Mouse (Mus musculus): ENCODE results near the gene Dnah2.

Dnah2 gene

DNA sequence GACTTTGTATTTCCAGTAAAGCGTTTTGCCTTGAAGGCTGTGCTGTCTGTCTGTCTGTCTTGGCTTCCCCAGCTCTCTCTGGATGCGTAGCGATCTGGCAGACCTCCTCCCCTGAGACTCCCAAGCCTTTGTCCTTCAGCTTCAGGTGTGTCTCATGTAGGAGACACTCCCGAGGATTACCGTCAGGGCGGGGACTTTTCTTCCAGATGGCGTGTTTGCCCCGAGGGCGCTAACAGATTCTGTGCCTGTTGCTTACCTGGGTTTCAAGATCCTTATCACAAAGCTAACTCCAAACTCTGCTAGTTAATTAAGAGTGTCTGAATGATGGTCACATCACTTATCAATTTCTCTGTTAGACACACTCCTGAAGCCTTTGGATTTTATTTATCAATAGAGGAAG is 79.6 kb downstream of the Dnah2 start:
- DNase-seq (ENCODE audit: low spot score in 2 of 2): no peak

DNA sequence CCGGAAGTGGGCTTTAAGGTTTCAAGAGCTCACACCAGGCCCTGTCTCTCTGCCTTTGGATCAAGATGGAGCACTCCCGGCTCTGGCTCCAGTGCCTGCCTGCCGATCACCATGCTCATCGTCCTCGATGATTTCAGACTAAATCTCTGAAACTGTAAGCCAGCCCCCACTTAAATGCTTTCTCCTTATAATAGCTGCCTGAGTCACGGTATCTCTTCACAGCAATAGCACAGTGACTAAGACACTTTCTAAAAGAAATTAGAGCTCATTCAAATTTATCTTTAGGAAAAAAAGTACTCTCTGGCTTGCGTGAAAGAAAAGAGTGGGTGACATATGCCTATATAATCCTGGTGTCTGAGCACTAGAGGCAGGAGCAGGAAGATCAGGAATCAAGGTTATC is 84.9 kb downstream of the Dnah2 start:
- DNase-seq (ENCODE audit: low spot score in 2 of 2): peak in 1 of 2 experiments; percentile 30

DNA sequence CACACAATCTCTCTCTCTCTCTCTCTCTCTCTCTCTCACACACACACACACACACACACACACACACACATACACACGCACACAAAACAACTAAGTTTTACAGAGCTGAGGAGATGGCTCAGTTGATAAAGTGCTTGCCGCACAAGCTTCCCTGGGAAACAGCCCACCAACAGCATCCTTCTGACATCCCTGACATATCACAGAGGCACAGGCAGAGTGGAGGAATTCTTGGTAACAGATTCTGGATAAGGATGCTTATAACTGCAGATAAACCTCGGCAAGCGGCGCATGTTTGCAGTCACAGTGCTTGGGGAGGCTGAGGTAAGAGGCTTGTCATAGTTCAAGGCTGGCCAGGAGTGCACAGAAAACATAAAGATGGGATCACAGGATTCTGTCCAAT is 87.3 kb downstream of the Dnah2 start:
- no peak for DNase-seq (ENCODE audit: low spot score in 2 of 2)

DNA sequence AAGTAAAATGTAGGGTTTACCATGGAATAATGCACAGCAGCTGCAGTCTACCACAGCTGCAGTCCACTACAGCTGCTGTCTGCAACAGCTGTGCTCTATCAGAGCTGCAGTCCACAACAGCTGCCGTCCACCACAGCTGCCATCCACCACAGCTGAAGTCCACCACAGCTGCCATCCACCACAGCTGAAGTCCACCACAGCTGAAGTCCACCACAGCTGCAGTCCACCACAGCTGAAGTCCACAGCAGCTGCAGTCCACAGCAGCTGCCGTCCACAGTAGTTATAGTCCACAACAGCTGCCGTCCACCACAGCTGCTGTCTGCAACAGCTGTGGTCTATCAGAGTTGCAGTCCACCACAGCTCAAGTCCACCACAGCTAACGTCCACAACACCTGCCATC is 89.0 kb downstream of the Dnah2 start:
- no peak for DNase-seq (ENCODE audit: low spot score in 2 of 2)

DNA sequence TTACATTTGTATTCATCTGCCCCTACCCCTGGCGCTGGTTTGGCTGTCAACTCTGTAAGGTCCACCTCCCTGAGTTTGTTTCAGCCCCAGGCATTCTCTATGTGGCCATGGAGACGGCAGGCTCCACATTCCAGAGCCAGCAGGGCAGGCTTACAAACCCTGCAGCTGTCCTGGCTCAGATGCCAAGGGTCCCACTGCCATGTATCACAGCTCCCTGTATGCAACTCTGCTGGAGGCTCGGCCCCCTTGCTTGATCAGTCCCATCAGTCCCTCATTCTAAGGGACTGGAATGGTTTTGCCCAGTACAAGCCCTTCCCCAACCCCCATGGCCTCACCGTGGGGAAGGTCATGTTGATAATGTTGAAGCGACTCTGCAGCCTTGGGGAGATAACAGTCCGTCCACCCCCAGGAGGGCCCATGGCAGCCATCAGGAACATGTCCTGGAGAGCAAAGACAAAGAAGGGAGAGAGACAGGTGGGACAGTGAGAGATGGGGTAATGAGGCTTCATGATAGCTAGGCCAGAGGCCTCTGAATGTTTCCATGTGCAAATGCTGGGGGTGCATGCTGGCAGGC is 91.8 kb downstream of the Dnah2 start:
- no peak for DNase-seq (ENCODE audit: low spot score in 2 of 2)

DNA sequence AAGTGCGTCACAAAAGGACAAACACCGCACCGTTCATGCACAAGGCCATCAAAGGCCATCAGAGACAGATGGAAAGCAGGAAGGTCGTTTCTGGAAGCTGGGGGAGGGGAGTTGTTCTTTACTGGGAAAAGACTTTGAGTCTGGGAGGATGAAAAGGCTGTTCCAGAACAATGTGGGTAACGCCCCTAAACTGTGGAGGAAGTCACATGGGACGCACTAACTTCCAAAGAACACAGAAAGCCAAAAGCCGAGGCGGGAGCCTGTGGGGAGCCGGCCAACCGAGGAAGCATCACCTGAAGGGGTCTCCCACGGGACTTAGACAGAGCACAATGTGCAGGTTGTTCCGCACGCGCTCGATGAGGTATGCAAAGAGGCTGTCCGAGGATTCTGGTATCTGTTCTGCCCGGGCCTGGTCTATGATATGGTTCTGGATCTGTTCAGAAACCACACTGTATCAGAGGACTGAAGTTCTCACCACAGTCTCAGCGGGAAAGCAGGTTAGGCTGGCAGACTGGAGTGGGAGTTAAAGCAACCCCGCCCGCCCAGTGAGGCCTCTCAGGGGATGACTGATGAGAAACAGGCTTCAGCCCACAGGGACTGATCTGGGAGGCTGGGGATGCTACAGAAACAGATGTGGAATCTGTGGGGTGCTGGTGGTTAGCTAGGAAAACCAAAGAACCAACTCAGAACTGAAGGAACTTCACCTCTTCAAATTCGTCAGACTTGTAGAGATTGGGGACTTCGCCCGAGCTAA is 96.6 kb downstream of the Dnah2 start:
- DNase-seq (ENCODE audit: low spot score in 2 of 2): no peak

DNA sequence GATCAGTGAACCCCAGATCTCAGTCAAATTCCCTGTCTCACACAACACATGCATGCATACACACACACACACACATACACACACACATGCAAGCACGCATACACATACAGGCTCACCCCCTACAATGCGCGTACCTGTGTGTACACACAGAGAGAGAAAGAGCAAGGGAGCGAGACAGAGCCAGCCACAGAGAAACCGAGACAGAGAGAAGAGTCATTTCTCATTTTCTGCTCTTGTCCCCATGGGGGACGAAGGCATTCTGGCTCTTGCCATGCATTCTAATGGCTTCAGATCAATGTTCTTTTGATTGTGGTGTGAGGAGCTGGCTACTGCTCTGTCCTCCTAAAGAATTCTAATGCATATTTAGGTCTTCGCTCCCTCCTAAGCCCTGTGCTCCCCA is 101.6 kb downstream of the Dnah2 start:
- no peak for DNase-seq (ENCODE audit: low spot score in 2 of 2)

DNA sequence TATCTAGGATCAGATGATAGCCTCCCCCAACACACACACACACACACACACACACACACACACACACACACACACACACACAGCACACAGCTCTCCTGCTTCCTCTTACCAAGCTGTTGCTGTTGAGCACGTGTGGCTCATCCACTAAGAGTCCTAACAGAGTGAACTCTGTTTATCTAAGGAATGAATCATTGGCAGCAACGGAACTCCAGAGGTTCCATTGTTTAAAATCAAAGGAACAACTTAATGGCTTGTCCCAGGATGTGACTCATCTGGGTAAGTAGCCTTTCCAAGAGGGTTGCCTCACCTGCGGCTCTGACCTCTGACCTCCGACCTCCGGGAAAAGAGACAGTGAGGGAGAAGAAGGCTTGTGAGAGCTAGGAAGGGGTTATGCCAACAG is 105.6 kb downstream of the Dnah2 start:
- no peak for DNase-seq (ENCODE audit: low spot score in 2 of 2)

DNA sequence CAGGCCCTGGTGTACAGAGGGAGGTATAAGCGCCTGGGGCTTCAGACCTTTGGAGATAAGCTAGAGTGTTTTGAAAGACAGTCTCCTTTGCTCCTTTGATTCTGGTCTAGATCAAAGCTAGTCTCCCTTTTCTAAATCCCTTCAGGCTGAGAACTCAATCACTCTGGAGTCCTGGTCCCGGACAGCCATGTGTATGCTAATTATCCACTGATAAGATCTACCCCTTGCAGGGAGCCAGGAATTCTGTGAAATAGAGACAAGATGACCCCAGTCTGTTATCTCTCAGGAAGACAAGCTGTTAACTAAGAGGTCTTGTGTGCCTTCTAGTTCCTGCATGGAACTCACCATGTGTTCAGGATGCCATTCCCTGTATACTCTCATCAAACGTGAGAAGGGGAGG is 111.6 kb downstream of the Dnah2 start:
- no peak for DNase-seq (ENCODE audit: low spot score in 2 of 2)

DNA sequence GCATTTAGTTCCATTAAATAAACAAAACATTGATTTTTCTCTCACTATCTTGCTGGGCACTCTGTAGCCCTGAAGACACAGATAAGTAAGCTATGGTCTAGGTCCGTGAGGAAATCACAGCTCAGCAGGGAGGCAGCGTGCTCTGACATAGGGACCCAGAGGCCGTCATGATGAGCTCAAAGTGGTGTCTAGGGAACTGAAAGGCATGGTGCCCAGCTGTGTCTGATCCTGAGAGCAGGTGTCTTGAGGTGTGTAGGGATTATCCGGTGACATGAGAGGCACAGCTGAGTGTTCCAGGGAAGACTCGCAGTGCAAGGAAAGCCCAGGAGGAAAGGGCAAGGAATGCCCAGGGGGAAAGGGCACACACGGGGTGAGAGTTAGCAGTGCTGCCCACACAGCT is 115.7 kb downstream of the Dnah2 start:
- no peak for DNase-seq (ENCODE audit: low spot score in 2 of 2)

DNA sequence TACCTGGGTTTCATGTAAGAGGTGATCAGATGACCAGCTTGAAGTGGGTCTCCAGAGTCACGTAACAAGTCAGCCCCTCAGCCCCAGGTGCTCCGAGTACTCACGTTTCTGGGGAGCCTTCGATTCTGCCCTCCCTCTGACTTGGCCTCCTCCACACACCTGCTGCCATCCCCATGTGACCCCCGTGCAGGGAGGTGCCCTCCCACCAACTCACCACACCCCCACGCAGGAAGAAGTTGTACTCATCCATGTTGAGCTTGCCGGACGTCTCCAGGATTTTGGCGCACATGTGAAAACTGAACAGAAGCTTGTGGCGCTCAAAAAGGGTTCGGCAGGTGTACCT is 116.3 kb downstream of the Dnah2 start:
- no peak for DNase-seq (ENCODE audit: low spot score in 2 of 2)

DNA sequence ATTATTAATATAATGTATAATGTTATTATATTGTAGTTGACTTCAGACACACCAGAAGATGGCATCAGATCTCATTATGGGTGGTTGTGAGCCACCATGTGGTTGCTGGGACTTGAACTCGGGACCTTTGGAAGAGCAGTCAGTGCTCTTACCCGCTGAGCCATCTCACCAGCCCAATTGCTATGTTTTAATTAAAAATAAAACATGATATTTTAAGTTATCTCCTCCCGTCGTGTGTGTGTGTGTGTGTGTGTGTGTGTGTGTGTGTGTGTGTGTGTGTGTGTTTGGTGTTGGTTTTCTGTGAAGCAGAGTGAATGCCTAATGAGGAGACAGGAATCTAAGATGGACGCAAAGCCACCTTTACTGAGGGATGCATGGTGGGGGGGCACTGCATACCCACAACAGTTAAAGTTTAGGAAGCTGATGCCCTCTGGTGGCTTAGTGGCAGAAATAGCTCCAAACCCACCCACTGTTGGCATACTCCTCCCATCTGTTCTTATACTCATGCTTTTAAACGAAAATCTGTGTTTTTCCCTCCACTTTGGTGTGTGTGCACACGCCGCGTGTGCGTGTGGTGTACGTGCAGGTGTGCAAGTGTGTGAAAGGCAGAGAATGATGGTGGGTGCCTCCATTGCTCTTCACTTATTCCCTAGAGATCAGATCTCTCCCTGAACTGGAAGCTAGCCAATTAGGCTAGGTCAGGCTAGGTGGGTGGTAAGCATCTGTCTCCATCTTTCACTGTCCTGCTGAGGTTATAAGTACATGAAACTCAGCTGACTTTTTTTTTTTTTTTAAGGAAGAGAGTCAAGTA is 116.9 kb downstream of the Dnah2 start:
- DNase-seq (ENCODE audit: low spot score in 2 of 2): peak; percentile 59 to 60

DNA sequence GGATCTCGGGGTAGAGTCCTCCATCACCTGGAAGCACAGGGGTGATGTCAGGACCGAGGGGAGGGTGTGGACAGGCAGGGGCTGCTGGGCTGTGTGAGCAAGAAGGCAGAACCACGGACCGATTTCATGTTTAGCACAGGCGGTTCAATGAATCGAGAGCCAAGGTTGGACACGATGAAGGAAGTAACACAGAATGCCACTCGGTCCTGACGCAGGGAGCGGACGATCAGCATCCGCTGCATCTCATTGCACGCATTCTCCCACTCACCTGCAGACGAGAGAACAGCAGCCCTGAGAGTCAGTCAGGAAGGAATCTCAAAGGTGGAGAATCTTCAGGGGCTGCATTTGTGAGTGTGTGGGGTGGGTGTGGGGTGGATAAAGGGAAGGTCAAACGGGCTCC is 118.3 kb downstream of the Dnah2 start:
- DNase-seq (ENCODE audit: low spot score in 2 of 2): no peak

DNA sequence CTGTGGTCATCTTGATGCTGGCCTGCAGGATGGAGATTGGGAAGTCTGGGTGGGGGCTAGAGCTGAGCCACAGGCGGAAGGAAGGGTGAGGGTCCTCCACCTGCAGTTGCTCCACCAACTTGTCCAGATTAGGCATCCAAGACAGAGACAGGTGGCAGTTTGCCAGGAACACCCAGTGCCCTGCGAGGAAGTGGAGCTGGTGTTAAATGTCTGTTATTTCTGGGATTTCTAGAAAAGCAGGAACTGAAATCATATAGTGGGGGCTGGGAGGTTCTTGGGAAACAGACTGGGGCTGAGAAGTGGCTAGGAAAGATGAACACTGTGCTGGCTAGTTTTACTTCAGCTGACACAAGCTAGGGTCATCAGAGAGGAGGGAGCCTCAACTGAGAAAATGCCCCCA is 119.6 kb downstream of the Dnah2 start:
- no peak for DNase-seq (ENCODE audit: low spot score in 2 of 2)

DNA sequence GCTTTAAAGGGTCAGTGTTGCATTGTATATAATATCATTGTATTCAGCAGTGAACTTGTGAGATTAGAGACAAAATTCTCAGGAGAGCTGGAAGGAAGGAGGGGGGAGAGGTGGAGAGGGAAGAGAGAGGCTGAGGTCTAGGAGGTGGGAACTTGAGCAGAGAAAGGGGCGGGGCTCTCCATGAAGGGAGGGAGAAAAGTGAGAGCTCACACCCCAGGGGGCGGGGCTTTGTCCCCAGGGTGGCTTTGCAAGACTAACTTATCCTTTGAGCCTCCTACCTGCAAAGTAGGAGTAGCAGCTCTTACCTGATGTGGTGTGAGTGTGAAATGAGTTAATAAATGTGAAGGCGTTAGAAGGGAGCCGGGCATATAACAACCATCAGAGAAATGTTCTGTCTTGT is 120.2 kb downstream of the Dnah2 start:
- no peak for DNase-seq (ENCODE audit: low spot score in 2 of 2)

DNA sequence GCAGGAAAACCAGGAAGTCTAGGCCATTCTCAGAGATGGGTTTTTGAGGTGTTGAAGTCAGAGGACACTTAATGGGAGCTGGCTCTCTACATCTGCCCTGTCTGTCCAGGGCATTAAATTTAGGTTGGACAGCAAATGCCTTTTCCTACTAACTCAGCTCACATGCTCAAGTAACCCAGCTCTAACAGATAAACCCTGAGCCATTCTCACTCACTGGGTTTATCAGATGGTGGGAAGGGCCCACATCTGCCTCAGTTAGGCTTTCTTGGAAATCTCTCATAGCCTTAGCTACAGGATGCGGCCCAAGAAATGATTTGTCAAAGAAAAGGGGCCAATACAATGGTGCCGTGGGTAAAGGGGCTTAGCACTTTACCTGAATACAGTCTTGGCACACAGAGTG is 122.7 kb downstream of the Dnah2 start:
- no peak for DNase-seq (ENCODE audit: low spot score in 2 of 2)

DNA sequence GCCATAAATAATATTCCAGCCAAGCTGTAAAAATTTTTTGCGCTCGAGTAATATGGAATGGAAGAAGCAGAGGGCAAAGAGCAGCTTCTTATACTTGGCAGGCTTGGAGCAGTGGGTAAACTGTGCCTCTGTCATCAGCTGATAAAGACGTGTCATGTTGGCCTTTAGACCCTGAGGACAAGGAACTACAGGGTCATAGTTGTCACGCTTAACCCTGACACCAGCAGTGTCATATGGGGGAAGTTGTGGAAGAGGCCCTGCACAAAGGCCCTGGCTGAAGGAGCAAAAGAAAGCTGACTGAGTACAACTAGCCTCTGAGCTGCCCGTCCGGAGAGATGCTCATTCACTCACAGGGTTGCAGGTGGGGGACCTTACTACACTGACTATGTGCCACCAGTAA is 125.0 kb downstream of the Dnah2 start:
- no peak for DNase-seq (ENCODE audit: low spot score in 2 of 2)

DNA sequence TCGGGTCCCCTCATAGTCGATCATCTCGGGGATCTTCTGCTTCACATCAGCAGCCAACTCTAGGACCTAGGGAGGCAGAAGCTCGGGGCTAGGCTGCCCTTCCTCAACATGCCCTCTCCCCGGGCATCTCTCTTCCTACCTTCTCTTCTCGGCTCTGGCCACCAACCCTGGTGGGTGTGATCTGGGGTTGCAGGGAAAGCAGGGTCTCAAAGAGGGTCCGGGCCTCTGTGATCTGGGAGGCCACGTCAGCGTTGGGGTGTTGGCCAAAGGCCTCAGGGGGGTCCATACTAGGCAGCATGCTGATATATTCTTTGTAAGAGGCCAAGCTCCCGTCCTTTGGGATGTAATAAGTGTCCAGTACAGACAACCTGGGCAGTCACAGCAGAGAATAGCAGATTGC is 126.1 kb downstream of the Dnah2 start:
- no peak for DNase-seq (ENCODE audit: low spot score in 2 of 2)

DNA sequence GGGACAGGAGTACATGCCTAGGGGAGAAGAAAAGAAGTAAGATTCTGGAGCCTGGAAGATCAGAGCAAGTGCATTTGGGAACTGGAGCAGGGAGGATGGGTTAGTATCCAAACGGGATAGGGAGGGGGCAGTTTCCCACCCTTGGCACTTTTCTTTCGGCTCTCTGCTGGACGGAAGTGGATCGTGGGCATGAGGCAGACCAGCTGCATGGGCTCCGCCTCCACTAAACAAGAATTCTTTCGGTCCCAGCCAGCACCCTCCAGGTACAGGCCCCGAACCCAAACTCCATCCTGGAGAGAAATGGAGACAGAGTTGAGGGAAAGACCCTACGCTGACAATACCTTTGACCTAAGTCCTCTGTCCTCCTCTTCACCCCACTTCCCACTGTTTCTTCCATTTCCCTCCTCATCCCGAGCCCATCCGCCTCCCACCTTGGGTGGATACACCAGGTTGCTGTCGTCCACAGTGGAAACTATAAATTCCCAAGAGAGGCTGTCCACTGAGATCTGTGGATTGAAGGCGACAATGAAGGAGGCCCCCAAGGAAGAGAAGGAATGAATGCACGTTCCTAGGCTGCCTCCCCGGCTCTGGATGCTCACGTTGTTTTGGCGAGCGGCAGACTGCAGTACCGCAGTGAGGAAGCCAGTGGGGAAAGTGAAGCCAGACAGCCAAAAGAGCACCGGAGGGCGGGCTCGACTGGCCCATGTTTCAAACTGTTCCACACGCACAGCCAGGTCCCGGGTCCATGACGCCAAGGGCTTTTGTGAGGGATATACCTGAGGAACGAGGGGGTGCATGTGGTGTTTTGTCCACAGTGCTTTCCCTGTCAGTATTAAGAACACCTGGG is 127.6 kb downstream of the Dnah2 start:
- no peak for DNase-seq (ENCODE audit: low spot score in 2 of 2)

DNA sequence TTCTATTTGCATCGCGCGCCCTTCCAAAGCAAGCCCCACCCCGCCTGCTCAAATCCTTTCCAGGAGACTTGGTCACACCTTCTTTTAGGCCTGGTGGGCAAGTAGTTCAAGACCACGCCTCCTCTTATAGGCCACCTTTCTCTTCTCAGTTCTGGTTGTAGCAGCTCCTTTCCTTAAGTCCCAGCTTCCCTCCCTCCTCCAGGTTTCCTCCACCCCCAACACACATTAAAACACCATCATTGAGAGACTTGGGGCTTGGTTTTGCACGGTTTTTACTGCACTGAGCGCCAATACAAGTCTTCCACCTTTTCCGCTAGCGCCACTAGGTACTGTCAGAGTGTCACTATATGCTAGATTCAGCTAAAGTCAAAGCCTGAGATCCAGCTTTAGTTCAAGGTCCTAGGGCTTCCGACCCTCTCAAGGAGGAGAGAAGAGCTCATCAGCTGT is 128.3 kb downstream of the Dnah2 start:
- no peak for DNase-seq (ENCODE audit: low spot score in 2 of 2)

DNA sequence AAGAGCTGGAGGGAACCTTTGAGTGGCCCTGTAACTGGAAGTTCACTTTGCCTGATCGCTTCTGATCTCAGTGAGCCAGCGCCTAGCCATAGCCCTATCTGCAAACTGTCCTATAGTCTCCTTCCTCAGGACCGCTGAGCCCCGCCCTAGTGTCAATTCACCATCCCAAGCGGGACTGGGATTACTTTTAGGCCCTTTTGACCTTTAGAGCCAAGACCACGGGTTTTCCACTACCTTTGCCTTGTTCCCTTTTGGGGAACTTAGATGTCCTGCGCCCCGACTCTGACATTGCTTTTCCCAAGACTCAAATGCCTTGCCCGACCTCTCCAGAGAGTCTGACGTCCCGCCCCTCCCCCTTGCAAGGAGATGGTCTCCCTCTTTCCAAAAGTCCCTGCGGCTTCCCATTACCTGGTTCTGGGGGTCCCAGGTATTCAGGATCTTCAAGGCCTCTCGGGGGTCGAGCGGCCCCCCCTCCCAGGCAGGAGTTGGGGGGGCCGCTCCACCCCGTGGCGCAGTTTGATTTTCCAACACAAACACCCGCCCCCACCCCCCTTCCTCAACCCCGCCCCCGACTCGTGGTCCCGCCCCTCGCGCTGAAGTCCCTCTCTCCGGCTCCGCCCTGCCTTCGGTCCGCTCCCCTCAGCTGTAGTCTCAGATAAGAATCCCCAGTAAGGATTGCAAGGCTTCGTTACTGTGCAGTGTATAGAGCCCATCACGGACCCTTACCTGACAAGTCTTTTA is 128.9 kb downstream of the Dnah2 start:
- DNase-seq (ENCODE audit: low spot score in 2 of 2): no peak

DNA sequence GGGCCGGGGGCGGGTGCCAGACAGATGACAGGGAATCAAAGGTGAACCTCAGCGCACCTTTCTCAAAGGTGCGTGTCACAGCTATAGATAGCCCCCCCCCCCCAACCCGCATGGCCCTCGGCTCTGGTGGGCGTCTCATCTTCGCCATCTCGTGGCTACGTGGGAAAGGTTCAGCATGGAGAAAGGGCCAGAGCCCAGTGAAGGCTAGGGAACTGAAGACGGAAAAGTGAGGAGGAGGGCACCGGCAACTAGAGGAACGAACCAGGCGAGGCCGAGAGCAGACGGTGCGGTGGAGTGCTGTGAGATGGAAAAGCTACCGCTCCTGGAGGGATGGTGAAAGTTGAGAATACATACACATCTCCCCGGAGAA is 129.5 kb downstream of the Dnah2 start:
- no peak for DNase-seq (ENCODE audit: low spot score in 2 of 2)
